Mouse (Mus musculus) lung, adult 18-20 months (tissue): ENCODE measurements around the gene Pdlim4.
"Not testable (repeated sequence)": the region's sequence is repeated elsewhere in the genome, so short reads cannot be mapped to it uniquely, and the experiment has no call there.

Experiments
- DNase-seq, 2 experiments: peaks; one replicate each; pipeline ENCODE4 v3.0.0; 2022; ENCODE audit warnings: mixed read lengths in 2 of 2

Pdlim4 gene

DNA sequence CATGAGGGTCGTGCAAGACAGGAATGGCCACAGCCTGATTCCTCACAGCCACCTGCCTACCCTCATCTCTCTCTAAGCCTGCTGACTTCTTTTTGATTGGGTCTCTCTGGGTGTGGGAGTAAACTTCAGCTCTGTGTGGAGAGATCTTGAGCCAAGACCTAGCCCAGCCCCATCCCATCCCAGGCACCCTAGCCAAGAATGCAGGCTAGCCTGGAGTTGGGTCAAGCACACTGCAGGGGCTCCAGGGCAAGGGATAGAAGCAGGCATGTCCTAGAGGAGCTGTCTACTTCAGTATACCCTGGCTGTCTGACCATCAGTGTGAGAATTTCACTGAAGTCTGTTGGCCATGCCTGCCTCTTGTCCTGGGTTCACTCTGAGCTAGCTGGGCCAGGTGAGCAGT lies 9.3 kb downstream of the Pdlim4 start:
- no peak for DNase-seq

DNA sequence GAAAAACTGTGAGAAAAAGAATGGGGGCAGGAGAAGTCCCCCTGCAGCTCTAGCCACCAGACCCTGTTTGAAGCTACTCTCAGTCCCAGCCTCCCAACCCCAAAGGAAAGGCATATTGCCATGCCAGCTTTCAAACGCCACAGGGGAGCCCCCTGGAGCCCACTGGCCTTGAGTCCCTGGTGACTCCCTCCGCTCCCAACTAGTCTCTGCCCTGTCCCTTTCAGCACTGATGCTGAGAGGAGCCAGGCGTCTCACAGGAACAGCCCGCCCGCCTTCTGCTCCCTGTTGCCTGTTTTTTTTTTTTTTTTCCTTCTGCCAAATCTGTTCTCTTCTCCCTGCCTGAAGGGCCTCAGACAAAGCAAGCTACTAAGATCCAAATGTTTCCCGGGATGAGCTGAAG lies 10.2 kb downstream of the Pdlim4 start:
- DNase-seq: no peak

DNA sequence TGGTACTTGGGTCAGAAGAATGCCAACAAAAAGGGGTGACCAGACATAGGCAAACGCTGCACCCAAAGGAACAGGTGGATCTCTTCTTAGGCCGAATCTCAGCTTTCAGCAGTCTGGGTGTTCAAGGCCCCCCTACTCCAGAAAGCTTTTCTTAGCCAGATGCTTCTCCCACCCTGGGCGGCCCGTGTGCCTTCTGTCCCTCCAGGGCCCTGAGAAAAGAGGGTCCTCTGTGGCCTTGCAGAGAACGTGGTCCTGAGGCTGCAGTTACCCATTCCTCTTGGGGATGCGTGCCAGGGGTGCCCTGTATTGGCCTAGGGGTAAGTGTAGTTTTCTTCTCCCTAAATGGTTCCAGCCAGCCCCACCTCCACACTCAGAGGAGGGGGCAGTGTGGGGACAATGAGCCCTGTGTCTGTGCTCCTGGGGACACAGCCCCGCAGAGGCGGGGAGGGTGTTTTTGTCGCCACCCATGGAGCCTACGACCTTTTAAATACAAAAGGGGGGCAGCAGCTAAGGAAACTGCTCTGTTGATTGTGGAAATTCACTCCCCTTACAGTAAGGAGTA lies 10.7 kb downstream of the Pdlim4 start:
- no peak for DNase-seq

DNA sequence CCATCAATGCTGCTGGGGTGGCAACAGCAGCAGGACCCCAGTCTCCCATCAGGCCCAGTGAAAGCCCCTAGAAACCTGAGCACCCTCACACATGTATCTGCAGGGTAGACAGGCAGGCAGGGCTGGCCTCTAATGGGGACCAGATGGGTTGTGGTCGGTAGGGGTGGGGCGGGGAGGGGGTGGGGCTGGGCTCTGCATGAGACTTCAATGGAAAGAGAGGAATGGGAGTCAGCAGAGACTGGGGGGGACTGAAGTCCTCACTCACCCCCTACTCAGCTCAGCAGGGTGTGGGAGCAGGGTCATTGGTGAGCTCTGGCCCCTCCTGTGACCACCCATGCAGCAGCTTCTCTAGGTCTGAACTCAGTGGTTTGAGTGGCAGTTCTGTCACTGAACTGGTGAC lies 11.4 kb downstream of the Pdlim4 start:
- no peak for DNase-seq

DNA sequence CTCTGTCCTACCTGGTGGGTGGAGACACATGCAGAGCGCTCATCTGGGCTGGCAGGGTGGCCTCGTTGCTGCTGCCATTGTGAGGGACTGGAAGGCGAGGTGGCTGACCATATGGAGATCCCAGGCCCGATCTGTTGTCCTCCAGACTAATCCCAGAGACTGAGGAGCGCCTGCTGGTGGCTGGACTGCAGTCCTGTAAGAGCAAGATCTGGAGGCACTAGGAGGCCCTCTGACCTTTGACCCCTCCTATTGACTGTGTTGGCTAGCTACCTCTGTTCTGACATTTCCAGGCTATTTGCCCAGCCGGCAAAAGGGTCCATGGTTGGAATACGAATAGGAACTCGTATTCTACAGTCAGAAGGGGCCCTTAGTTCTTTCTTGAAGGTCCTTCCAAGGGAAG lies 12.7 kb downstream of the Pdlim4 start:
- no peak for DNase-seq

DNA sequence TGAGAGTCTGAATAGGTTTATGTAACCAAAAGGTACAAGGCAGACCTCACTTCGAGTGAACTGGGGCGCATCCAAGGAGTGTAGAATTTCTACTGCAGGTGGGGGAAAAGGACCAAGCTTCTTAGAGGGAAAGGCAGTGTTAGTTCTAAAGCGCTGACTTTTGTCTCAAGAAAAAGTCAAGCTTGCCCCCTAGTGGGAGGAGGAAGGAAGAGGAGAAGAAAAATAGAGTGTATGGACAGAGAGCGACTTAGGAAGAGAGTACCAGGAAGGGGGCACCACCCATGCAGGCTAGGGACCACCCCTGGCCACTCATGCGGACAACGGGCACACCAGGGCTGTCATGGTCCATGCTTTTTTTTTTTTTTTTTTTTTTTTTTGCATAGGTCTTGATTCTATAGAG lies 14.6 kb downstream of the Pdlim4 start:
- DNase-seq: peak; percentile 17 to 57

DNA sequence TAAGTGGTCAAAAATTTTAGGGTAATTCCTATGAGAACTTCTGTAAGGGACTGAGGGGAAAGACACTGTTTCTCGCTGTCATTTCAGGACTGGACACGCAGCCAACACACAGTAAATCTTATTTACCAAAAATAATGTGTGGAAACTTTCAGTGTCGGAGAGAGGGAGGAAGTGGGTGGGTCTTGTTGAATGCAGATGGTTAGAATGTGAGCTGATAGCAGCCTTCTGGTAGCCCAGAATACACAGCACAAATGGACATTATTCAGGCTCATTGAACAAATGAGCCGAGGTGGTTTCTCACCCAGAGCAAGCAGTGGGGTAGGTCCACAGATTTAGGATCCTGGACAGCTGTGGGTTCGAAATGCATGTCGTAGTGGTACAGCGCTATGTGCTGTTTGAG lies 15.7 kb downstream of the Pdlim4 start:
- DNase-seq: no peak

DNA sequence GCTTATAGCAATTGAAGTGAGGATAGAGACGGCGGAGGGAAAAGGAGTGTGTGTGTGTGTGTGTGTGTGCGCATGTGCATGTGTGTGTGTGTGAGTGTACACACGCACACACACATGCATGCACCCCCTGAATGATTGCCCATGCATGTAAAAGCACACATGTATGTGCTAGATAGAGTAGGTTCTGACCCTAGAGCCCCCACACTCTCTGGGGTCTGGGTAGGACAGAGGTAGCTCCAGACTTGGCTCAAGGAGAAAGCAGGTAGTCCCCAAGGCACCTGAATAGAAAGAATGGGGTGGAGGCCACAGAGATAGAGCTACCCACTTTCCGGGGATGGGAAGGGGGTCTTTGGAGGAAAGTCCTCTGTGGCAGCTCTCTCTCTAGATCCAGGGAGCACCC lies 16.7 kb downstream of the Pdlim4 start:
- no peak for DNase-seq

DNA sequence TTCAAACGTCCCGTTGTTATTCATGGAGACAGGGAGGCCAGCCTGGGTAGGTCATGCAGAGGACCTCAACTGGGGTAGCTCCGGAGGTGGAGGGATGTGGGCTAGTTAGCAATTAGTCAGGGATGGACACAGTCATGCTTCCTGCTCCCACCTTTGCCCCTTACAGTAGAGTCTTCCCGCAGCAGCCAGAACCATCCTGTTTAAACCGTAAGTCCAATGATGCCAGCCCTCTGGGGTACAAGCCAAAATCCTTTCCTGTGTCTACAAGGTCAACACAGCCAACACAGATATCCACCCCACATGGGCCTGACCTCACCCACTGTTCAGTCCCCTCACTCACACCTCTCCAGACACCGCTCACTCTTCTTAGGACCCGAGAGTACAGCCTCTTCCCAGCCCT lies 17.7 kb downstream of the Pdlim4 start:
- DNase-seq: no peak

DNA sequence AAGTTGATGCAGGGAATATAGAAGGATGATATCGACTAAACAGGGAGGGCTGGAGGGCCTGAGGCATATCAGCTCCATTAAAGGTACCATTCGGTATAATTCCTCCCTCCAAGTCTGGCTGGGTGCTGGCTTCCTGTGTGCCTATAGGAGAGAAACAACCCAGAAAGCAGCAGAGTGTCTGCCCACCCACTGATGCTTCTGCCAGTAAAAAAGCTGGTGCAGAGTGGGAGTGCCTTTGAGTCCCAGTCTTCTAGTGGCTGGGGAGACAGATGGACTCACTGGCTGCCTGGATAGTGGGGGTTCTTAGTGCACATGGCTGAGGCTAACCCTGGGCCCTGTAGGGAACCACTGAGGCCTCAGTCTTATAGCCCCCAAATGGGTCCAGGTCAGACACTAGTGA lies 18.6 kb downstream of the Pdlim4 start:
- DNase-seq: no peak

DNA sequence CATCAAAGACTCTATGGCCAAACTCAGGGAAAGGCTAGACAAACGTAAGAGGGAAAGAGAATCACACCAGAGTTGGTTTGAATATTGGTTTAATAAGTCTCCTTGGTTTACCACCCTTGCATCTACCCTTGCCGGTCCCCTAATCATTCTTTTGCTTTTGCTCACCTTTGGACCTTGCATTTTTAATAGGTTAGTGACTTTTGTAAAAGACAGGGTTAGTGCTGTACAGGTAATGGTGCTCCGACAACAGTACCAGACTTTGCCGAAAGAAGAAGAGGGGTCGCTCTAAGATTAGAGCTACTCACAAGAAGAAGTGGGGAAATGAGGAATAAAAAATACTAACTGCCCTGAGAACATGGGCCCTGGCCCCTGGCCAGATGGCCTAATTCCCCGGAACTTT lies 28.1 kb downstream of the Pdlim4 start:
- DNase-seq: no peak

DNA sequence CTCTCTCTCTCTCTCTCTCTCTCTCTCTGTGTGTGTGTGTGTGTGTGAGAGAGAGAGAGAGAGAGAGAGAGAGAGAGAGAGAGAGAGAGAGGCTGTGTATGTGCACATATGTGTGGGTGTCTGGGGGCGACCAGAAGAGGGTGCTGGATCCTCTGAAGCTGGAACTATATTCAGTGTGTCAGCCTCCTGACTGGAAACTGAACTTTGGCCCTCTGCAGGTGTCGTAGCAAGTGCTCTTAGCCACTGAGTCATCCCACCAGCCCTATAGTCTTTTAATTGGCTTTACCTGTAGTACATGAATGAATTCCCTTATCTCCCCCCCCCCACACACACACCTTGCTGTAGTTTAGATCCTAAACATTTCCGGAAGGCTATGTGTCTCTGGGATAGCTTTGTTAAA lies 35.9 kb downstream of the Pdlim4 start:
- not testable (repeated sequence) for DNase-seq

DNA sequence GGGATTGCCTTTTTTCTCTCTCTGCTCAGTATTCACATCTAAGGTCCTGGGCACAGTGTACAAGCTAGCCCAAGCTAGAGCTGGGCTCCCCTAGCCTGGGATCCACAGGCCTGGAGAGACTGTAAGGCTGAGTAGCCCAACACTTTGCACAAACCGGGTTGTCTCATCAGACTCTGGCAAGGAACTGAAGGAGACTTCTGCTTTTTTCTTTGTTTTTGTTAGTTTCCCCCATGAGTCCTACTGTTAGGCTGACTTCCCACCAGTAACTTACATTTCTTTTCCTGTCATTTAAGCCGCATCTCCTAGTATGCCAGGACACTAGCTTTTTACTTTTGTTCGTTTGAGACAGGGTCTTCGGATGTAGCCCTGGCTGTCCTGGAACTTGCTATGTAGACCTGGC lies 39.8 kb downstream of the Pdlim4 start:
- no peak for DNase-seq

DNA sequence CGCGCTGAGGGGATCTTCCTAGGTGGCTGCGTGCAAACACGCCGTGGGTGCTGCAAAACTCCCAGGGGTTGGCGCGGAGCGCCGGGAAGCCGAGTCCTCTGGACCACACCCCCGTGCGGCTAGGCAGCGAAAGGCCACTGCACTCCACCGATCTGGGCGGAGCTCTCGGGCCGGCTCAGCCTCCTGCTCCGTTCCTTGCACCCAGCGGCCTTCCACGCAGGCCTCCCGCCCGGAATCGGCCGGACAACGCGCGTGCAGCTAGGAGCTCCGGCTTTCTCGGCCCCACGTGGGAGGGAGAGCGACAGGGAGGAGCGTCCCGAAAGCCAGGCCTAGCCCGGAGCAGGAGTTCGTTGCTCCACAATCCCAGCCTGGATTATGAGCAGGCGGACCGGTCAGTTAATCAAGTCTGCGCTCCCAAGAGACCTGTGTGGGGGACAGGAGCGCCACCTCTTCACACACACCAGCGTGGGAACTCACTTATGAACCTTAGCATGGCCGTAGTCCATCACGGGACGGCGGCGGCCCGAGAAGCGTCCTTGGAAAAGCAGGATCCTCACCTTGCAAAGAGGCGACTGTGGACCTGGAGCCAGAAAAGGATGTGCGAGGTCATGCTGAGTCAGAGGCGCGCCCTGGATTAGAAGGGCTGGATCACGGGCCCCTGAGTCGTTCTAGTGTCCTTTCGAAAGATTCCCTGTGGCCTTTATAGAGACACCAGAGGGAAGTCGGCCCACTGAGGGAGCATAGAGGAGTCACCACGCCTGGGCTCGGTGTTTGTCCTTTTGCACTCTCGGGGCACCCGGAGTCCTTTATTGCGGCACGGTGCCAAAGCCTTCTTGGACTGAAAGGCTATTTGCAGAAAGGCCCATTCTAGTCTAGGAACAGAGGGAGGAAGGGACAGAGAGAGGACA lies 40.5 kb downstream of the Pdlim4 start, which contains the start of gene Slc22a4:
Gene Slc22a4, minus strand, starts transcription at position 47 of the 908 bp plus-strand sequence.
- DNase-seq: peak; percentile 88 to 90

DNA sequence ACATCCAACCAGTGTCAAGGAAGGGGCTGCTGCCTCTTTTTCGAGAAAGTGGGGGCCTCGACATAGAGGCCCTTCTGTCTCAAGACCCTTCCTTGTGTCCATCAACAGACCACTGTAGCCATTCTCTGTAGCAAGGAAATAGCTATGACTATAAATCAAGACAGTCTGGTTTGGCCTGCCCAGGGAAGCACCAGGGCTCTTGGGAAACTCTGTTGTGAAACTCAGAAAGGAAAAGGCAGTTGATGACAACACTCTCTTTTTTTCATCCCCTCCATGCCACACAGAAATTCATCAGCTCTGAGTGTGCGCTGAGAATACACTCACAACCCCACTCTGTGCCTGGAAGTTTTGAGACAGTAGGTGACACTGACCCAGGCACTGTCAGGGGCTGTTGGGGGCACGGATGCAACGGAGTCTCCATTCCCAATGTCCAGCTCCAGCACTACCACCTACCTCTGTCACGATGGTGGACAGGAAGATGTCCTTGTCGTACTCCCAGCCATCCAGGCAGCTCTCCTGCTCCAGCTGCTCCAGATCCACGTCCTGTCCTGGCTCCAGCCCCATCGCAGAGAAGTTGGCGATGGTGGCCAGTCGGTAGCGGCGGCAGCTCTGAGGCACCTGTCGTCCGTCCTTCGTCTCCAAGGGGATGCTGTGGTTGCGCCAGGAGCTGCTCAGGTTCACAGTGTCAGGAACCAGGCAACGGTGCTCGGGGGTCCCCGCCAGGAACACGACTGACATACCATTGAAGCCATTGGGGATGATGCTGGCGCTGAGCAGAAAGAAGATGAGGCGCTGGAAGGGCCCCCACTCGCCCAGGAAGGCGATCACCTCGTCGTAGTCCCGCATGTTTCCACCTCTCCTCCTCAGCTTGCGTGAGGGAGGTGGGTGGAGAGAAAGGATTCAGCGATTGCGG lies 41.4 kb downstream of the Pdlim4 start:
- DNase-seq: no peak

DNA sequence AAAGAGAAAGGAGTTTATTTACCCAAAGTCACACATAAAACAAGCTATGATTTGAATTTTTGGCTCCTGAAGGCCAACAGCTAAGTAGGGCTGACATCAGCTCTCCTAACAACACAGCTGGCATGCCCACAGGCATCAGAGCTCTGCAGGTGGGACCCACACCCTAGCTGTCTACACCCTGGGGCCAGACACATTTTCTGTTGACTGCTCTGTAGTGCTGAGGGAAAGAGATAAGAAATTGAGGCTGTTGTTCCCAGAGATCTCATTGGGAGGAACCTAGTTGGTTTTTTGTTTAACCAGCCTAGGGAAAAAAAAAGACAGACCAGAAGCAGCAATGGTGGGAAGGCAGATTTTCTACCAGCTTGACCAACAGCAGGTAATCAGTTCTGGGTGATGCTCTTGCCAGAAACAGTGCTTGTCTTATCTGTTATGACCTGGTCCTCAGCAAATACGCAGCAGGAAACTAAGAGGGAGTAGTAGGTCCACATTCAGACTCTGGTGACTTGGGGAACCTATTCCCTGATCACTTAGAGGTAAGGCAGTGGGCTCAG lies 42.2 kb downstream of the Pdlim4 start:
- DNase-seq: no peak

DNA sequence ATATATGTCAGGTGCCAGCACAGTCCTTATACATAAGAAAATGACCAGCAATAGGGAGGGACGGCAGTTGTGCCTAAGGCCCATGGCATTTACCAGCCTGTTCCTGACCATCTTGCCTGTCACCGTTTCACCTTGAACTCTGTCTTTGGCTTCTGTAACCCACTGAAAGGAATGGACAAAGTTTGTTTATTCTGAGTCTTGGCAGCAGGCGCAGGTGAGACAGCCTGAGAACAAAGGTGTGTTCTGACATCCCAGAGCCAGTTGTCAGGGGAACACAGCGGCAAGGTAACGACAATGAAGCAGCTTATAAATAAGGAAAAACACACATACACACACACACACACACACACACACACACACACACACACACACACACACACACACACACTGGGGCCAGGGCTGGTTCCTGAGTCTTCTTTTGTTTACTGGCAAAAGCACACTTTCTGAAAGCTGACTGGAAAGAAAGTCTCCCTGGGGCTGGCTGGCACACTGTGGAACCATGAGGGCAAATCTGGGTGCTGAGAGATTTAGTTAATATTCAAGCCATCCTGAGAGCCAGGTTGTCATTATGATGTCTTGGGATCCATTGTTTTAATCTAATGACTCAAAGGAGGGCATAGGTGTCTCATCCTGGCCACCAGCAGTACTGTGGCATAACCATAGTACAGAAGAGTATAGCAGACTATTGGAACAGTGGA lies 47.3 kb downstream of the Pdlim4 start:
- DNase-seq: peak in 1 of 2 experiments; percentile 39

DNA sequence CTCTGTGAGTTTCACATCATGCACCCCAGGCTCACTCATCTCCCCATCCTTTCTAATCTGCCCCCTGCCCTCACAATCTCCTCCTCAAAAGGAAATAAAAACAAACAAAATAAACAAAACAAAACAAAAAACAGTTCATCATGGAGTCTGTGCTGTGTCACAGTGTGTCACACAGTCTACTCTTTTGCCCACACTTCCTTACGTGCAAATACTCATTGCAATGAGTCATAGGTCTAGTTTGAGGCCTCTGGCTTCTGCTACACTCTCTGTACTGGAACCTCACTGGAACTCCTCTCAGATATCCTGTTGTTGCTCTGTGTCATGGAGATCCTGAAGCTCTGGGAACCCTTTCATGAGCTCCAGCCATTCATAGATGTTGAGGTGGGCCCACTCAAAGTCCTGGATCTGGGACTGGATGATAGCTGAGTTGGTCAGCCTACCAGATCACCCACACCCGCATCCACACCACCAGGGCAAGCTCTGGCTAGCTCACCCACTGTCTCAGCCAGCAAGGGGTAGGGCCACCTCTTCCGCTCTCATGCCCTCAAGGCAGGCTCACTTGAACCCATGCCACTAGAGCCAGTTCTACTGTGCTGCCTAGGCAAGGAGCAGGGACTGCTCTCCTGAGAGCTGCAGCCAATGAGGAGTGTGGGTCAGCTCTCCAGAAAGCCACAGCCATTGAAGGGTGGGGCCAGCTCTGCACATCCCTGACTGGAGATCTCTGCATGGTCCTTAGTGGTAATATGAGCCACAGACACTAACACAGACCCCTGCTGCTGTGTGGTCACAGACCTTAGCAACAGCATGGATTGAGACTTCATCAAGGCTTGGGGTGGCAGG lies 49.7 kb downstream of the Pdlim4 start:
- DNase-seq: no peak

DNA sequence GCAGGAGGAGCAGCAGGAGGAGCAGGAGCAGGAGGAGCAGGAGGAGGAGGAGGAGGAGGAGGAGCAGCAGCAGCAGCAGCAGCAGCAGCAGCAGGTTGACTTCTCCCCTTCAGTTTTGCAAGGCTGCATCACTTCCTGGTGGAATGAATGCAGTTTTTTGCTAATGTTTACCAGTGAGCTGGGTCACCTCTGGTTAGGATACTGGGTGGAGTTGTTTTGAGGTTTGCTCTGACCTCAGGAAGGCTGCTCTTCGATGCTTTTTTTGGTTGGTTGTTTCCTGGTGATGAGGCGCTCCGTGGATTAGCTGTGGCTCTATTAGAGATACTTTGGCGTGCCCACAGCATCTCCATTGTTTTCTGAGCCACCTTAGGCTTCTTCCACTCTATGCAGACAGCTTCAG lies 51.2 kb downstream of the Pdlim4 start:
- no peak for DNase-seq

DNA sequence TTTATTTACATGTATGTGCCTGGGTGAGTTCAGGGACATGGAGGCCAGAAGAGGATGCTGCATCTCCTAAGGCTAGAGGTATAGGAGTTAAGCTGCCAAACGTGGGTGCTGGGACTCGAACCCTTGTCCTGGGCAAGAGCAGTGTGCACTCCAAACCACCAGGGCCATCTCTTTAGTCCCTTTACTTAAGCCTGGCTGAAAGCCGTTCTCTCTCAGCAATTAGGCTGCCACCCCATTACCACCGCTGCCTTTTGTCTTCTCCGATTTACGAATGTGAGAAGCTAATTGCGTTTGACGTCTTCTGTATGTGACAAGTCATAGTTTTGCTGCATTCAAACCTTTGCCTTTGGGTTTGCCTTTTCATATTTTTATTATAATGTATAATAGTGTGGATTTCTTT lies 52.8 kb downstream of the Pdlim4 start:
- DNase-seq: no peak

DNA sequence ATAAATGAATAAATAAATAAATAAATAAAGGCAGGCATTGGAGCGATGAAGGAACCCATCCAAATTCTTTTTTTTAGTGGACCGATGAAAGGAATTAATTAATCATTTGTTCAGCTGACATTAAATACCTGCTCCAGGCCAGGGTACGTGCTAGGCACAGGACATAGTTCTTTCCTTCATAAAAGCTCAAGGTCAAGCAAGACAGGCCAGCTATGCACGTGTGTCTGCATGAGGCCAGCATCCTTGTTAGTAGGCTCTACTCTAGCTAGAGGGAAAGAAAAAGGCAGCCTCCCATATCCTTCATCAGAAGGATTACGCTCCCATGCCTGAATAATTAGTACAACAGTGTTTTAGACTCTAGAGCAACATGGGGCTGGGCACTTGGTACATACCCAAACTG lies 55.9 kb downstream of the Pdlim4 start:
- no peak for DNase-seq

DNA sequence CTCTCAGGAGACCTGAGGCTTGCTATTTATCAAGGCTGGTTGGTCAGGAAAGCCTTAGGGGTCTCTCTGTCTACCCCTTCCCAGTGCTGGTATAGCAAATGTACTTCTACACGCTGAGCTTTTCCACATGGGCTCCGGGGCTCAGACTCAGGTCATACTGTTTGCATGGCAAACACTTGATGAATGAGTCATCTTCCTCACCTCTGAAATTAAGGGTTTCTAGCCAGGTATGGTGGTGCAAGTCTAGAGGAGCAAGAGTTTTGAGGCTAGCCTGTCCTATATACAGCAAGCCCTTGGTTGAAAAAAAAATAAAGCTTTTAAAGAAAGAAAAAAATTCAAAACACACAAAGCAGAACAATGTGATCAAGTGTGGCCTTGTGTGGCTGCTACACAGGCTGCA lies 57.6 kb downstream of the Pdlim4 start:
- DNase-seq: no peak
